Comparison of ENCODE assay signal across 13 mouse cellular contexts in genomic region chr9:101649816-101650215, GRCm38 (mm10).
DNase-seq lines count a peak whose midpoint lies in the region; ATAC-seq lines count a peak whose summit lies in the region.
"Had no signal": no experiment of that assay in that cellular context is flagged by ENCODE, and none has a peak within 500 bp of the region (broad histone marks: within the 10 kb centered on the region; RNA-seq: fewer than 3 reads in every experiment).

No protein-coding gene starts in this region.

- no peaks in the 10 kb centered on the region; the same call in 1 of the 2 replicates for H3K36me3 ChIP-seq in forebrain, embryonic 15.5 days
- no peaks in the 10 kb centered on the region for H3K36me3 ChIP-seq in forebrain, embryonic 12.5 days (replicated peaks)
- no peaks in the 10 kb centered on the region for H3K36me3 ChIP-seq in midbrain, embryonic 14.5 days (ENCODE audit: control insufficient read depth, insufficient read depth, low read length)
- H3K36me3 ChIP-seq in midbrain, embryonic 11.5 days (ENCODE audit: control insufficient read depth, insufficient read depth, low read length), result no peaks in the 10 kb centered on the region
- no peaks in the 10 kb centered on the region for H3K36me3 ChIP-seq in neural tube, embryonic 15.5 days
- H3K36me3 ChIP-seq: liver, embryonic 13.5 days had no signal

- 29% methylated on average over 5 of the region's 5 CpGs for WGBS in forebrain, embryonic 15.5 days
- 69% methylated on average over 5 of the region's 5 CpGs for WGBS in forebrain, embryonic 12.5 days
- WGBS in midbrain, embryonic 14.5 days, result 46% methylated on average over 5 of the region's 5 CpGs
- 69% methylated on average over 5 of the region's 5 CpGs for WGBS in midbrain, embryonic 11.5 days
- WGBS in neural tube, embryonic 15.5 days, result 47% methylated on average over 5 of the region's 5 CpGs

- no peak overlapping the region for H3K9ac ChIP-seq in forebrain, embryonic 15.5 days (replicated peaks)
- no peak overlapping the region for H3K9ac ChIP-seq in forebrain, embryonic 12.5 days
- H3K9ac ChIP-seq in midbrain, embryonic 14.5 days (replicated peaks; ENCODE audit: low read length), result no peak overlapping the region
- no peak overlapping the region for H3K9ac ChIP-seq in midbrain, embryonic 11.5 days (ENCODE audit: low read length)
- H3K9ac ChIP-seq in neural tube, embryonic 15.5 days (replicated peaks), result no peak overlapping the region
- H3K9ac ChIP-seq: liver, embryonic 13.5 days had no signal

- no peak overlapping the region for H3K27ac ChIP-seq in forebrain, embryonic 15.5 days (replicated peaks)
- no peak overlapping the region for H3K27ac ChIP-seq in forebrain, embryonic 12.5 days
- H3K27ac ChIP-seq in midbrain, embryonic 14.5 days (replicated peaks; ENCODE audit: low read depth, low read length), result no peak overlapping the region
- no peak overlapping the region for H3K27ac ChIP-seq in midbrain, embryonic 11.5 days (ENCODE audit: low read depth, low read length)
- no peak overlapping the region for H3K27ac ChIP-seq in neural tube, embryonic 15.5 days (replicated peaks)
- H3K27ac ChIP-seq: liver, embryonic 13.5 days had no signal

- H3K27me3 ChIP-seq in forebrain, embryonic 15.5 days, result no peaks in the 10 kb centered on the region
- H3K27me3 ChIP-seq in forebrain, embryonic 12.5 days, result no peaks in the 10 kb centered on the region
- H3K27me3 ChIP-seq in midbrain, embryonic 14.5 days (ENCODE audit: control insufficient read depth, insufficient read depth, low read length), result no peaks in the 10 kb centered on the region
- H3K27me3 ChIP-seq in midbrain, embryonic 11.5 days (ENCODE audit: control insufficient read depth, insufficient read depth, low read length), result no peaks in the 10 kb centered on the region
- H3K27me3 ChIP-seq in neural tube, embryonic 15.5 days (replicated peaks), result no peaks in the 10 kb centered on the region
- H3K27me3 ChIP-seq: liver, embryonic 13.5 days had no signal

- no peaks in the 10 kb centered on the region for H3K9me3 ChIP-seq in forebrain, embryonic 15.5 days
- H3K9me3 ChIP-seq in forebrain, embryonic 12.5 days, result no peaks in the 10 kb centered on the region
- H3K9me3 ChIP-seq in midbrain, embryonic 14.5 days (ENCODE audit: control insufficient read depth, low read length), result peaks cover 5% of the 10 kb centered on the region
- no peaks in the 10 kb centered on the region for H3K9me3 ChIP-seq in midbrain, embryonic 11.5 days (ENCODE audit: control insufficient read depth, low read length)
- 0 out of 2 replicates have a peak, but pooled peaks cover 7% of the 10 kb centered on the region for H3K9me3 ChIP-seq in neural tube, embryonic 15.5 days (replicated peaks)
- H3K9me3 ChIP-seq: liver, embryonic 13.5 days had no signal

- H3K4me2 ChIP-seq in forebrain, embryonic 15.5 days (replicated peaks), result no peak overlapping the region
- no peak overlapping the region for H3K4me2 ChIP-seq in forebrain, embryonic 12.5 days
- H3K4me2 ChIP-seq in midbrain, embryonic 14.5 days (ENCODE audit: low read length), result no peak overlapping the region
- no peak overlapping the region for H3K4me2 ChIP-seq in midbrain, embryonic 11.5 days
- H3K4me2 ChIP-seq in neural tube, embryonic 15.5 days, result no peak overlapping the region
- H3K4me2 ChIP-seq: liver, embryonic 13.5 days had no signal

- DNase-seq in midbrain, embryonic 14.5 days, result peak; percentile 20
- no peak for DNase-seq in midbrain, embryonic 11.5 days (ENCODE audit: low spot score, missing footprints)
- DNase-seq in brain, embryonic 18.5 days (ENCODE audit: low read depth, low spot score), result peak; percentile 28
- DNase-seq in c-Kit-positive CD71-positive TER-119-positive erythroid progenitor cells, embryonic 14.5 days (ENCODE audit: low spot score), result no peak
- DNase-seq in spleen, postnatal 36 days (ENCODE audit: low spot score in 2 of 2), result no peak
- DNase-seq: adrenal gland, postnatal 14 days; B cell, adult 2 months; heart, postnatal 14 days; liver, embryonic 13.5 days; lung, postnatal 10 days had no signal

- peaks cover 4% of the 10 kb centered on the region; the same call in 1 of the 2 replicates for H3K4me1 ChIP-seq in forebrain, embryonic 15.5 days
- H3K4me1 ChIP-seq in forebrain, embryonic 12.5 days, result no peaks in the 10 kb centered on the region
- no peaks in the 10 kb centered on the region for H3K4me1 ChIP-seq in midbrain, embryonic 14.5 days (ENCODE audit: control insufficient read depth, insufficient read depth, low read length)
- H3K4me1 ChIP-seq in midbrain, embryonic 11.5 days (ENCODE audit: control insufficient read depth, insufficient read depth, low read length), result no peaks in the 10 kb centered on the region
- no peaks in the 10 kb centered on the region for H3K4me1 ChIP-seq in neural tube, embryonic 15.5 days
- H3K4me1 ChIP-seq: liver, embryonic 13.5 days had no signal

- ATAC-seq in forebrain, embryonic 15.5 days (replicated peaks), result peak; percentile 61
- ATAC-seq in forebrain, embryonic 12.5 days (ENCODE audit: low FRiP score), result no peak
- no peak for ATAC-seq in midbrain, embryonic 14.5 days (ENCODE audit: low FRiP score, low TSS enrichment)
- ATAC-seq in midbrain, embryonic 11.5 days (ENCODE audit: low FRiP score), result no peak
- ATAC-seq in neural tube, embryonic 15.5 days (ENCODE audit: low FRiP score), result peak; percentile 69

- H3K4me3 ChIP-seq in forebrain, embryonic 15.5 days, result no peak overlapping the region
- no peak overlapping the region for H3K4me3 ChIP-seq in forebrain, embryonic 12.5 days (replicated peaks)
- no peak overlapping the region for H3K4me3 ChIP-seq in midbrain, embryonic 14.5 days (replicated peaks; ENCODE audit: low read depth, low read length)
- no peak overlapping the region for H3K4me3 ChIP-seq in midbrain, embryonic 11.5 days (ENCODE audit: low read depth, low read length)
- no peak overlapping the region for H3K4me3 ChIP-seq in neural tube, embryonic 15.5 days (replicated peaks)
- H3K4me3 ChIP-seq: liver, embryonic 13.5 days had no signal

Comparison
In these comparisons a context has a peak if more than half of its experiments do, and no peak if none do; other contexts are left out.
1. ATAC-seq: peak in forebrain, embryonic 15.5 days (single experiment) and neural tube, embryonic 15.5 days (single experiment); none in forebrain, embryonic 12.5 days (single experiment), midbrain, embryonic 14.5 days (single experiment) and midbrain, embryonic 11.5 days (single experiment).
2. DNase-seq: peak in midbrain, embryonic 14.5 days (single experiment) and brain, embryonic 18.5 days (single experiment); none in midbrain, embryonic 11.5 days (single experiment), c-Kit-positive CD71-positive TER-119-positive erythroid progenitor cells, embryonic 14.5 days (single experiment) and spleen, postnatal 36 days (0 of 2).